Mouse (Mus musculus): ENCODE measurements at regions not wholly inside any gene's neighbourhood (a gene's known extent, or its start where the extent isn't known, plus 50 kb on each side); places are given as distances from the start of the nearest gene placed in this dataset.

GRCm38 (mm10) chr2:72657101-72657920, 181.4 kb downstream of the Cdca7 start:
- TF ChIP-seq CTCF (IDR thresholded peaks at IDR 0.05; ENCODE audit: extremely low read depth, insufficient read depth, insufficient read length, insufficient replicate concordance): no peak
- TF ChIP-seq POLR2A (IDR thresholded peaks at IDR 0.05; ENCODE audit: low read depth, low read length): no peak
